In genomic region chr12:36156637-36157303, GRCm38 (mm10) we compare ENCODE assay signal across 1 mouse cellular context.
TF ChIP-seq lines count a peak whose summit lies in the region.

Gene Ankmy2, plus strand, starts transcription at chr12:36157114.

TF ChIP-seq in MEL, 35 proteins besides CTCF, POLR2A, EP300 and RAD21 (continued from another document):
- peak; percentile 76 for TF ChIP-seq POLR2AphosphoS5 (IDR thresholded peaks at IDR 0.05; ENCODE audit: borderline replicate concordance, low read depth, low read length)
- 0 out of 2 replicates have a peak, but pooled peaks have one; percentile 10 for TF ChIP-seq MEF2A (IDR thresholded peaks at IDR 0.05; ENCODE audit: extremely low read depth, insufficient replicate concordance, low read depth, low read length, poor library complexity, severe bottlenecking)
- TF ChIP-seq ZMIZ1 (IDR thresholded peaks at IDR 0.05; ENCODE audit: low read depth, low read length), result peak; percentile 80
- no peak for TF ChIP-seq GATA1 (IDR thresholded peaks at IDR 0.05; ENCODE audit: low read depth, low read length)
- peak; percentile 100 for TF ChIP-seq CHD1 (IDR thresholded peaks at IDR 0.05; ENCODE audit: low read depth, low read length)
- no peak for TF ChIP-seq ZKSCAN1 (IDR thresholded peaks at IDR 0.05; ENCODE audit: low read depth, low read length)
- no peak for TF ChIP-seq MYB (IDR thresholded peaks at IDR 0.05; ENCODE audit: low read depth, low read length)
